Mouse (Mus musculus) liver, embryonic 13.5 days (tissue): ENCODE measurements around the gene Pcolce. TPM values are rescaled to one million over a fixed set of nuclear protein-coding genes. Genes with fewer than 3 reads are reported as not detected.

ENCODE experiments used
- ATAC-seq: fragments of 200-750 bp; cut with Nextera tagmentation; 2 replicates; pipeline ENCODE4 v1.8.0; 2017; ENCODE audit warnings: low read depth, mild to moderate bottlenecking, moderate number of reproducible peaks, moderate library complexity
- DNase-seq: peaks from one replicate; pipeline ENCODE4 v3.0.0; 2022
- H3K27ac ChIP-seq: fragments of 300-500 bp; sonication (generic); 2 replicates; pipeline ENCODE4 v1.5.1; 2015; ENCODE audit warnings: moderate library complexity, mild to moderate bottlenecking, inconsistent platforms
- H3K27me3 ChIP-seq: fragments of 300-500 bp; sonication (generic); 2 replicates; pipeline ENCODE4 v1.6.1; 2015; ENCODE audit warnings: mild to moderate bottlenecking, inconsistent platforms
- H3K36me3 ChIP-seq: fragments of 300-500 bp; sonication (generic); 2 replicates; pipeline ENCODE4 v1.6.1; 2015; ENCODE audit warnings: mild to moderate bottlenecking, inconsistent platforms
- H3K4me1 ChIP-seq: fragments of 300-500 bp; sonication (generic); replicated peaks from 2 replicates; pipeline ENCODE4 v1.6.1; 2015; ENCODE audit warnings: inconsistent platforms
- H3K4me2 ChIP-seq: fragments of 300-500 bp; sonication (generic); 2 replicates; pipeline ENCODE4 v1.6.1; 2015; ENCODE audit warnings: inconsistent platforms, mild to moderate bottlenecking, moderate library complexity
- H3K4me3 ChIP-seq: fragments of 300-500 bp; sonication (generic); replicated peaks from 2 replicates; pipeline ENCODE4 v1.5.1; 2015; ENCODE audit warnings: mild to moderate bottlenecking, inconsistent platforms
- H3K9ac ChIP-seq: fragments of 300-500 bp; sonication (generic); 2 replicates; pipeline ENCODE4 v1.6.1; 2015; ENCODE audit warnings: mild to moderate bottlenecking, inconsistent platforms
- H3K9me3 ChIP-seq: fragments of 300-500 bp; sonication (generic); replicated peaks from 2 replicates; pipeline ENCODE4 v1.6.1; 2016; ENCODE audit warnings: inconsistent platforms
- WGBS: fragments of 180-500 bp; shearing (Covaris S2); methylation state at CpG from one replicate; pipeline ENCODE4 v1.1.7; 2015; ENCODE audit not compliant: insufficient replicate concordance; 5-methylcytosine and 5-hydroxymethylcytosine counted together
- polyA plus RNA-seq: library from polyadenylated mRNA; unstranded; fragments of >200 nt; fragmentation: Nextera tagmentation; extraction: Ambion mirVana; gene quantifications from 2 replicates; pipeline ENCODE4 v1.2.1, GENCODE M21; 2015

Gene Pcolce
- polyA plus RNA-seq, 1 experiment from 2014 or later: 15.5 TPM

GRCm38 (mm10) chr5:137645091-137645651 is 31.6 kb upstream of the Pcolce start:
- Histone ChIP-seq H3K9me3 (no peaks in the 10 kb centered on the region), H3K36me3 (peaks cover 27% of the 10 kb centered on the region), H3K9ac (peak overlapping the region; percentile 23), H3K4me1 (peaks cover 69% of the 10 kb centered on the region), H3K4me3 (peak overlapping the region; percentile 44), H3K27me3 (peaks cover 38% of the 10 kb centered on the region), H3K4me2 (peak overlapping the region; percentile 71), H3K27ac (no peak overlapping the region)
- peak; percentile 41 for DNase-seq
- 4% methylated on average over 44 of the region's 44 CpGs for WGBS
- no peak for ATAC-seq

GRCm38 (mm10) chr5:137644484-137644883 is 30.9 kb upstream of the Pcolce start:
- peaks cover 38% of the 10 kb centered on the region for H3K27me3 ChIP-seq
- peaks cover 34% of the 10 kb centered on the region for H3K36me3 ChIP-seq
- no peak overlapping the region for H3K4me2 ChIP-seq
- H3K4me3 ChIP-seq: no peak overlapping the region
- WGBS: 55% methylated on average over 19 of the region's 19 CpGs
- H3K27ac ChIP-seq: no peak overlapping the region
- peaks cover 66% of the 10 kb centered on the region for H3K4me1 ChIP-seq
- H3K9ac ChIP-seq: no peak overlapping the region
- no peaks in the 10 kb centered on the region for H3K9me3 ChIP-seq
- DNase-seq (no peak), ATAC-seq (no peak)

GRCm38 (mm10) chr5:137642886-137643285 is 29.3 kb upstream of the Pcolce start:
- H3K4me3 ChIP-seq: no peak overlapping the region
- WGBS: 66% methylated on average over 4 of the region's 4 CpGs
- no peak overlapping the region for H3K27ac ChIP-seq
- H3K9me3 ChIP-seq: no peaks in the 10 kb centered on the region
- no peak overlapping the region for H3K4me2 ChIP-seq
- peaks cover 50% of the 10 kb centered on the region for H3K36me3 ChIP-seq
- peaks cover 38% of the 10 kb centered on the region for H3K27me3 ChIP-seq
- ATAC-seq: no peak
- no peak for DNase-seq
- no peak overlapping the region for H3K9ac ChIP-seq
- H3K4me1 ChIP-seq: peaks cover 59% of the 10 kb centered on the region

- H3K27ac ChIP-seq: no peak within 1 kb of the TSS
- peaks cover 48% of the 10 kb centered on the region for H3K4me1 ChIP-seq
- H3K36me3 ChIP-seq: peaks cover 68% of the 10 kb centered on the region
- H3K4me3 ChIP-seq: no peak within 1 kb of the TSS
- peaks cover 30% of the 10 kb centered on the region for H3K27me3 ChIP-seq
- WGBS: 80% methylated on average over 19 of the region's 19 CpGs
- no peaks in the 10 kb centered on the region for H3K9me3 ChIP-seq
- no peak within 1 kb of the TSS for H3K4me2 ChIP-seq
- no peak within 1 kb of the TSS for H3K9ac ChIP-seq
- ATAC-seq (0 out of 2 replicates have a peak, but pooled peaks have one; percentile 6), DNase-seq (peak; percentile 41)
Measured at GRCm38 (mm10) chr5:137641054-137641453, 27.5 kb upstream of the Pcolce start, which contains the start of gene Sap25. TSS of gene Sap25 (plus strand) at chr5:137641334.

GRCm38 (mm10) chr5:137639472-137639871 is 25.9 kb upstream of the Pcolce start:
- 75% methylated on average over 7 of the region's 7 CpGs for WGBS
- H3K9ac ChIP-seq: no peak overlapping the region
- no peak overlapping the region for H3K27ac ChIP-seq
- peaks cover 14% of the 10 kb centered on the region for H3K27me3 ChIP-seq
- no peaks in the 10 kb centered on the region for H3K9me3 ChIP-seq
- no peak overlapping the region for H3K4me3 ChIP-seq
- peaks cover 84% of the 10 kb centered on the region for H3K36me3 ChIP-seq
- ATAC-seq (no peak), DNase-seq (no peak)
- H3K4me1 ChIP-seq: peaks cover 32% of the 10 kb centered on the region
- H3K4me2 ChIP-seq: no peak overlapping the region

- H3K4me1 ChIP-seq: peaks cover 41% of the 10 kb centered on the region
- no peak overlapping the region for H3K27ac ChIP-seq
- peaks cover 59% of the 10 kb centered on the region for H3K36me3 ChIP-seq
- WGBS: 79% methylated on average over 12 of the region's 12 CpGs
- H3K9me3 ChIP-seq: no peaks in the 10 kb centered on the region
- no peaks in the 10 kb centered on the region for H3K27me3 ChIP-seq
- no peak overlapping the region for H3K4me3 ChIP-seq
- ATAC-seq (no peak), DNase-seq (no peak)
- H3K4me2 ChIP-seq: no peak overlapping the region
- no peak overlapping the region for H3K9ac ChIP-seq
Measured at GRCm38 (mm10) chr5:137633397-137634084, 20.0 kb upstream of the Pcolce start.

- Histone ChIP-seq H3K27me3 (no peaks in the 10 kb centered on the region), H3K4me3 (peak overlapping the region; percentile 93), H3K9me3 (no peaks in the 10 kb centered on the region), H3K4me2 (peak overlapping the region; percentile 97), H3K27ac (peak overlapping the region; percentile 97), H3K4me1 (peaks cover 51% of the 10 kb centered on the region), H3K9ac (peak overlapping the region; percentile 91), H3K36me3 (peaks cover 40% of the 10 kb centered on the region)
- 20% methylated on average over 4 of the region's 4 CpGs for WGBS
- ATAC-seq (no peak), DNase-seq (no peak)
Measured at GRCm38 (mm10) chr5:137631591-137631990, 18.0 kb upstream of the Pcolce start.

GRCm38 (mm10) chr5:137631171-137631570 is 17.6 kb upstream of the Pcolce start:
- Histone ChIP-seq H3K36me3 (peaks cover 36% of the 10 kb centered on the region), H3K4me3 (peak overlapping the region; percentile 93), H3K4me2 (peak overlapping the region; percentile 97), H3K9ac (peak overlapping the region; percentile 91), H3K9me3 (no peaks in the 10 kb centered on the region), H3K27me3 (no peaks in the 10 kb centered on the region), H3K27ac (peak overlapping the region; percentile 97), H3K4me1 (peaks cover 51% of the 10 kb centered on the region)
- no peak for ATAC-seq
- DNase-seq: no peak
- WGBS: 18% methylated on average over 9 of the region's 9 CpGs

GRCm38 (mm10) chr5:137630602-137631001 is 17.0 kb upstream of the Pcolce start:
- Histone ChIP-seq H3K27ac (peak overlapping the region; percentile 97), H3K4me2 (peak overlapping the region; percentile 97), H3K9me3 (no peaks in the 10 kb centered on the region), H3K27me3 (no peaks in the 10 kb centered on the region), H3K36me3 (peaks cover 30% of the 10 kb centered on the region), H3K4me3 (peak overlapping the region; percentile 93), H3K9ac (peak overlapping the region; percentile 91), H3K4me1 (peaks cover 51% of the 10 kb centered on the region)
- DNase-seq (no peak), ATAC-seq (no peak)
- 17% methylated on average over 3 of the region's 3 CpGs for WGBS

- peaks cover 51% of the 10 kb centered on the region for H3K4me1 ChIP-seq
- DNase-seq: peak; percentile 26
- peak overlapping the region; percentile 97 for H3K27ac ChIP-seq
- H3K36me3 ChIP-seq: peaks cover 24% of the 10 kb centered on the region
- peak overlapping the region; percentile 93 for H3K4me3 ChIP-seq
- H3K9me3 ChIP-seq: no peaks in the 10 kb centered on the region
- peak overlapping the region; percentile 91 for H3K9ac ChIP-seq
- peak overlapping the region; percentile 97 for H3K4me2 ChIP-seq
- WGBS: 2% methylated on average over 6 of the region's 6 CpGs
- ATAC-seq: no peak
- H3K27me3 ChIP-seq: no peaks in the 10 kb centered on the region
Measured at GRCm38 (mm10) chr5:137629906-137630545, 16.4 kb upstream of the Pcolce start.

- Histone ChIP-seq H3K4me3 (peak overlapping the region; percentile 93), H3K9me3 (no peaks in the 10 kb centered on the region), H3K27ac (peak overlapping the region; percentile 97), H3K4me1 (peaks cover 58% of the 10 kb centered on the region), H3K27me3 (no peaks in the 10 kb centered on the region), H3K36me3 (peaks cover 17% of the 10 kb centered on the region), H3K9ac (peak overlapping the region; percentile 91), H3K4me2 (peak overlapping the region; percentile 97)
- ATAC-seq (peak; percentile 43), DNase-seq (peak; percentile 66)
- WGBS: under 1% methylated on average over 23 of the region's 23 CpGs
Measured at GRCm38 (mm10) chr5:137629306-137629721, 15.7 kb upstream of the Pcolce start.
